Mouse (Mus musculus): Measurements from ENCODE around the gene Ankrd44.
A peak's percentile ranks its signal among the peaks of the same experiment; 100 is the strongest.

Gene Ankrd44

DNA sequence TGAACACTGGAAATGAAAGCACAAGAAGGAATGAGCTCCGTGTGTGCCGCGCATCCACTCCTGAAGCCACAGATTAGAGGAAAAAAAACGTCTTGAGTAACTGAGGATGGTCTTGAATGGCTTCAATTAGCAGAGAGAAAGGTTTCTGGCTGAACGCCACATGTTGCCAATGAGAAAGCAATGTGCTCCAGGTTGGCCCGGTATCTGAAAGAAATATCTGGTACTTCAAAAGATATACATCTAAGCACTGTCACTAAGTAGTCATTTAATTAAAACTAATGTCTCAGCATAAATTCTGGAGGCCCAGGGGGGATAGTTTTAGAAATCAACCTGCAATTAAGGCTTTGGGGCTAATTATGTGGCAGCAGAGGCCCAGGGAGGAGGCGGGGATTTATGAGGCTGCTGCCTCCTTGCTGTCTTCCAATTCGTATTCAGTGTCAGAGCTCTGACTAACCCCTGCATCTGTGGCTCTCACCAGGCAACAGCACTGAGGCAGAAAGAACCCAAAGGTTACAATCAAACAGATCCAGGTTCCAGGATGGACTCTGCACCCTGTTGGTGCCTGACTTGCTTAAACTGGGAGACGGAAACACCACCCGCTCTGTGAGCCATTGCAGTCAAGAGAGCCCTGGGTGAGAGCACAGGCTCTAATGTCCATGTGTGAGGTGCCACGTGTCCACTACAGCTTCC, 72.7 kb downstream of the Ankrd44 start:
- DNase-seq (ENCODE audit: low read depth in 2 of 2, low spot score in 2 of 2) = no peak

DNA sequence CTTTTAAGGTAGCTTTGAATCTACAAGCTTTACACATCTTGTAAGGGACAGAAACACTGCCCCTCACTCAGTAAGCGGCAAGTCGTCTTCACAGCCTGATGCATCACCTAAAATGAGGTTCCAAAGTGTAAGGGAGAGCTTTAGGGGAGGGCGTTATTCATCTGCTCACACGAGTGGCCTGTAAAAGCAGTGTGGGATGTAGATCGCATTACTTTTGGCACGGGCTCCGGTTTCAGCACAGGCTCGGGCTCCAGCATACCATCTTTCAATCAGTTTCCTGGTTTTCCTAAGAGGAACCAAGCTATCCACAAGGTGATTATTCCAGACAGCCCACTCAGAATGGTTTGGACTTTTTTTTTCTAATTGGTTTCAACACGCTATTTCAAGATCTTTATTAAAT, 74.6 kb downstream of the Ankrd44 start:
- DNase-seq (ENCODE audit: low read depth in 2 of 2, low spot score in 2 of 2) = no peak

DNA sequence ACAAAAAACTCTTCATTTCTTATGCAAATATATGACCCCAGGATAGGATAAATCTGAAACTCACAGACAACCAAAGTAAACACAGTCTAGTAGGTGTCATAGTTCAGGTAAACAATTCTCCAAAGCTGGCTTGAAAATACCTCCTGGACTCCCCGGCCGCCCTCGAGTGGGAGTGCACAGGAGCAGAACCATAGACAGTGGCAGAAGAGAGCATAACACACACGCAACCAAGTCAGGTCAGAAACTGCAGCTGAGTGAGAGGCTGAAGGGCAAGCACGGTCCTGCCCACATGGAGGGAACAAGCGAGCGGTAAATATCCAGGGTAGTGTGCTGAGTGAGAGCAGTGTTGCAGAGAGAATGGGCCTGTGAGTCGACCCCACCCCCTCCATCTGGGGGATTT, 76.1 kb downstream of the Ankrd44 start:
- no peak for DNase-seq (ENCODE audit: low read depth in 2 of 2, low spot score in 2 of 2)

DNA sequence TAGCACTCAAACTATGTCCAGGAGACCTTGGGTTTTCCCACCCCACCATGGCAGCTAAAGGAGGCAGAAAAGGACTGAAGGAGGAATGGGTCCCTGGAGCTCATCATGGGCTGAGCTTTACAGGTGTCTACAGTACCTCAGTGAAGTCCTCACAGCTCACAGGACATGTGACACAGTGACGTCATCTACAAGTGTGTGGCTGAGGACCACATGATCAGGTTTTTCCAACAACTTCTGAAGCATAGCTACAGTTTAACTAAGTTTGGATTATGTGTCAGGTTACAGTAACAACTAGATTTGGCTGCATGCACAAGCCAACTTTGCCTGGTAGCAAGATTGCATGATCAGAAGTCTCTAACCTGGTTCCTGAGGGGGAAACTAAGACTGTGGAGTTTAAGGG, 78.9 kb downstream of the Ankrd44 start:
- no peak for DNase-seq (ENCODE audit: low read depth in 2 of 2, low spot score in 2 of 2)

DNA sequence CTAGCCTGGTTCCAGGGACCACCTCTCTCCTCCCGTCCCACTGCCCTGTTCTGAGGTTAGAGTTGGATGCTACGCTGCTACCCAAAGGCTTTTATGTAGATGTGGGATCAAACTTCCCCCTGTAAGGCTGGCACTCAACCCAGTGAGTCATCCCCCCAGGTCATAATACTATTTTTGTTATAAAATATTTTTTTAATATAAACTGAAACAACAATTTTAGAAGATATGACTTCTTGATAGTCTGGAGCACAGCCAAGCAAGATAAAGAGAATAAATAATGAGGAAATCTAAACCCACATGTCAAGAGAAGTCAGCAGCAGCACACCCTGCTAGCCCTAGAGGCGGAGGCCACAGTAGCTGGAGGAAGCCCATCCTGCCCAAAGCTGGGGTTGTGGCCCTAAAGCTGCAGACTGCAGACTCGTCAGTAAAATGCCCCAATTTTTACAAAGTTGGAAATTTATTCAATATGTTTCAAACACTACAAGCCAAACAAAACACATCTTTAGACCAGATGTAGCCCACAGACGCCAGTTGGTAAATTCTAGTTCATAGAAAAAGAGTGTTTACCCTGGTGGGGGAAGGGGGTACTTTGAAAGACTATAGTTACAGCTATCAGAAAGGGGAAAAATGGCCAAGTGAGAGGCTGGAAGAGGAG, 79.7 kb downstream of the Ankrd44 start:
- DNase-seq (ENCODE audit: low read depth in 2 of 2, low spot score in 2 of 2) = no peak

DNA sequence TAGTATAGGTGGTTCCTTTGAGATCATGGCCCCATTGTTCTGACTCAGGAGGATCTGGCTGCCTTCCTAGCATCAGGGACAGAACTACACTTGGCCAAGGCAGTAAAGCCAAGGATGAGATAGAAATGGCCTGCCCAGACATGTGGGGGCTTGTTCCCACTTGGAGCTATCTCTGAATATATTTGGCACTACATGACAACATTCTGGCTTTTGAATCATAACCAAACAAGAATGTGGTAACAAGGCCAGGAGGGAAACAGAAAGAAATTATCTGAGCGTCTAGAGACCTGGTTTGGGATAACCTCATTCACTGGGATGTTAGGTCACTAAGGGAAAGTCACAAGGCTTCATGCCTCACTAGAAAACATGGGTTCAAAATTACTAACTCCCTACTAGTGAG, 81.8 kb downstream of the Ankrd44 start:
- no peak for DNase-seq (ENCODE audit: low read depth in 2 of 2, low spot score in 2 of 2)

DNA sequence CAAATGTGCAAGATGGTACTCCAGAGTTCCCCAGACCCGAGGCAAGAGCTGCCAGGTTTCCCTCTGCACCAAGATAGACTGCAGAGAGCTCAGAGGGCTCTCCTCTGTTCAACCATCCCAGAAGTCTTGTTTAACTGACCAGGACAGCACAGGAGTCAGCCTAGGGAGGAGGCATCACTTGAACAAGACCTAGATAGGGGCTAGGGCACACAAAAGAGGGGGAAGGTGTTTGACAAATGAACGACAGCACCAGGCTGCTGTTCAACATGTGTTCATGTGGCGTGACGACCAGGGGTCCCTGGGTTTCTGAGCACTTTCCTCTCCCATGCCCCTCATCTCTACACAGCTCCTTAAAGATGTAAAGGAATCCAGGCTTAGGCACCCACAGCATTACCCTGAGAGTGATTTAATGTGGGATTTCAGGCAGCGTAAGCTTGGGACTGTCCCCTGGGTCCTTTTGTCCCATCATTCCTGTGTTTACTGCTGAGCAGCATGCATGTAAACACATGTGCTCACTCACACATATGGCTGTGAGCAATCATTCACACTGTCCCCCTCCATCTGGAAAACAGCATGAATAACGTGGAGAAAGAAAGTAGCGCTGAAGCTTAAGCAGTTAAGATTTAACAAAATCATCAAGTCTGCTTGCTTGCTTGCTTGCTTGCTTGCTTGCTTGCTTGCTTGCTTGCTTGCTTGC, 83.3 kb downstream of the Ankrd44 start:
- DNase-seq (ENCODE audit: low read depth in 2 of 2, low spot score in 2 of 2) = no peak

DNA sequence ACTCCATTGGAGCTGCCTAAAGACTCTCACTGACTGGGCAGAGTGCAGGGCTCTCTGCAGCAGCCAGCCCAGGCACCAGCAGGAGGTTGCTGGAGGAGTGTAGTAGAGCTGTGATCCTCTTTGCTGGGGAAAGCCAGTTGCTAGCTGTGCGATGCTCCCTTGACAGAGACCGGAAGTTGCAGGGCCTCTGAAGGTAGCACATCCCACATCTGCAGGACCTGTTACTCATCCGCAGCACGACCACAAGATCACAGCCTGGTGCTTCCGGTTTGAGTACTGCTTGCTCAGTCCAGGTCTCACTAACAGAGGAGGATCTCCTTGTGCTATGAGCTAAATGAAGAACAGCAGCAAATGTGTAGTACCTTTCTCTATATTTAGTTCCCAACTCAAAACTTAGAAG, 84.4 kb downstream of the Ankrd44 start:
- DNase-seq (ENCODE audit: low read depth in 2 of 2, low spot score in 2 of 2) = peak; percentile 61 to 69

DNA sequence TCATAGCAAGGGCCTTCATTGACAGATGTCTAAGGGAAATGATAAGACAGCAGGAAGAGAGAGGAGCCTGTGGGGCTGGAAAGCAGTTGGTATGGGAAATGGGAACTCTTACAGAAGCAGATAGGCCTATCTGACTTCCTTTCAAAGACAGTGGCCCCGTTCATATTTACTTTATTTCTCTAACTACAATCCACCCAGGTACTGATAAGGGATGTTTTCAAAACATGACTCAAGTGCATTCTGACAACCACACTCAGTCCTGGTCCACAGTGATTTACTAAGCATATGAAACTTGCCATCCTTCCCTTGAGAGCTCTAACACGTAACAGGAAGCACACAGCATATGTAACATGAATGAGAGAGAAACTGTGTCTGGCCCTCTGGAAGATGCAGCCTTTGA, 86.1 kb downstream of the Ankrd44 start:
- DNase-seq (ENCODE audit: low read depth in 2 of 2, low spot score in 2 of 2) = no peak

DNA sequence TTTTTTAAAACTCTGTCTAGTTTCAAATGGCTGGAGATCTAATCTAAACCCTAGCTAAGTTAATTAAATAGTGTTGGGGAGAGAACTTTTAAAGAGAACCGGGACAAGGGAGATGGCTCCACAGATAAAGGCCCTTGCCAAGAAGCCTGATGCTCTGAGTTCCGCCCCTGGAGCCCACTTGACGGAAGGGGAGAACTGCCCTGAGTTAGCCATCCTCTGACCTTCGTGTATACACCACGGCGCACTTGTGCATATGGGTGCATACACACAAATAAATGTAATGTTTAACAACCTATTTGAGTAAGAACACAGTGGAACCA, 87.7 kb downstream of the Ankrd44 start:
- DNase-seq (ENCODE audit: low read depth in 2 of 2, low spot score in 2 of 2) = no peak

DNA sequence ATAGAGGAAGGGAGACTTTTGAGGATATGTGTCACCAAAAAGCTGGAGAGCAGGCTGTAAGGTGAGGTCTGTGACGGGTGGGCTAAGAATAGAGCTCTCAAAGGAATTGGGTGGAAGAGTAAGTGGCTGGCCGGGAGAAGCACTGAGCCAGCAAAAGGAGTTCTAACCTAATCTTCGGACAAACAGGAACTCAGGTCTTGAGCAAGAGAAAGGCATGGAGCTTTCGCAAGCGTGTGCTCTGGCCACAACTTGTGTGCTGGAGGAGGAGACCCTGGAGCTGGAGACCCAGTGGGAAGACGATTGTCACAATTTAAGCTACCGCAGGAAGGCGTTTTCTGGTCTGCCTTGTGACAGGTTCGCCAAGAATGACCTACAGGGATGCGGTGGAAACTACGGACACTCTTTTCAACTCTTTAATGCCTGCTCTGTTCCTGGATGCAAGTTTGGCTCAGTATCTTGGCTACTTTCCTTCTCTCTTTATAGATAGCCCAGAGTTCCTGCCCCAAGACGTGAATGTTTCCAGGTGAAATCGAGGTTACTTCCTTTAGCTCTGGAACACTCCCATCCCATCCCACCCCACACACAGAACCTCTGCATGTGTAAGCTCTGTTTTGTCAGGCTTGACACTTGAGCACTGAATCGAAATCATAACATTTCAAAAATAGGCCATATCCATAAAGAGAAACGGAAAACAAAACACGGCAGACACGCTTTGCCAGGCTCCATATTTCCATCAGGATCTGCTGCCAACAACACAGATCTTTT, 88.3 kb downstream of the Ankrd44 start:
- no peak for DNase-seq (ENCODE audit: low read depth in 2 of 2, low spot score in 2 of 2)

DNA sequence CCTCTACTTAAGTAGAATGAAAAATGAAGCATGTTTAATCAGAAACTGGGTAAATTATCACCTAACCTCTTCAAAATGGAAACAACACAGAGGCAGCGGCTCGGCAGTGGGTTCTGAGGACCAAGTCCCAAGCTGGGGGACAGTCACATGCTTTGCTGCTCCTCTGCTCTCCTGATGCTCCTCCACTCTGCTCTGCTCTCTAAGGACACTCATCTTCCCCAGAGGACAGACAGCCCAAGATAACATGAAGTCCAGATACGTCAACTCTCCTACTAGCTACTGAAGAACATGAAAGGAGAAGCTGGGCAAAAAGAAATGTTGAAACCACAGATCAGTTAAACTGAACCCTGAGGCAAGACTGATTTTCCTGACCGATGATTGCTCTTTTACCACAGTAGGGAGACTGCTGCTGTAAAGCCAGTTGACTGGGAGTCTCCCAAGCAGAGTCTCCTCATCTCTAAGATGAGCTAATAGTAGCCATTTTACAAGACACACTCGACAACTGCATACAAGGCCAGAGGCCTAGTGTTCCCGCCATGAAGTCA, 90.5 kb downstream of the Ankrd44 start:
- no peak for DNase-seq (ENCODE audit: low read depth in 2 of 2, low spot score in 2 of 2)

DNA sequence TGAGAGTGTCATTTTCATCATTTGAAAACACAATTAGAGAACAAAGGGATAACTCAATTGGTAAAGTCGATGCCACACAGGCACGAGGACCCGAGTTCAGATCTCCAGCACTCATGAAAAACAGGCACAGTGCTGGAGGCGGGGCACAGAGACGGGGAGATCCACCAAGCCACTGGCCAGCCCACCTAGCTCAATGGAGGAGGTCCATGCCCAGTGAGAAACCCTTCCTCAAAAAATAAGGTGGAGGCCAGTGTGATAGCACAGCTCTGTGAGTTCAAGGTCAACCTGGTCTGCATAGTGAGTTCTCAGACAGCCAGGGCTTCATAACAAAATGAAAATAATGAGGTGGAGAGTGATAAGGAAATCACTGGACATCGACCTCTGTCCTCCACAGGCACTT, 93.0 kb downstream of the Ankrd44 start:
- no peak for DNase-seq (ENCODE audit: low read depth in 2 of 2, low spot score in 2 of 2)

DNA sequence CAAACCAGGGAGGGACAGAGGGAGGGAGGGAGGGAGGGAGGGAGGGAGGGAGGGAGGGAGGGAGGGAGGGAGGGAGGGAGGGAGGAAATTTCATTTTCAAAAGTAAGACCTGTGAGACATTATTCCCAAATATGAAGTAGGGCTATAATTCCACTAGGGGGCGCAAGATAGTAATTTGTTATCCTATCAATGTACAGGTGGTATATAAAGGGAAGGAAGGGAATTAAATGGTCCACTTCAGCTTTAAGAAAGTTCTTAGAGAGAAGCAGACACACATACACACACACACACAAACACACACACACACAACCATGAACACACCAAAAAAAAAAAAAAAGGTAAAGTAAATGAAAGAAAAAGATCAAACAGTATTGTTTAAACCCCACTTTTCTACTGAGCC, 93.4 kb downstream of the Ankrd44 start:
- peak; percentile 44 to 71 for DNase-seq (ENCODE audit: low read depth in 2 of 2, low spot score in 2 of 2)

DNA sequence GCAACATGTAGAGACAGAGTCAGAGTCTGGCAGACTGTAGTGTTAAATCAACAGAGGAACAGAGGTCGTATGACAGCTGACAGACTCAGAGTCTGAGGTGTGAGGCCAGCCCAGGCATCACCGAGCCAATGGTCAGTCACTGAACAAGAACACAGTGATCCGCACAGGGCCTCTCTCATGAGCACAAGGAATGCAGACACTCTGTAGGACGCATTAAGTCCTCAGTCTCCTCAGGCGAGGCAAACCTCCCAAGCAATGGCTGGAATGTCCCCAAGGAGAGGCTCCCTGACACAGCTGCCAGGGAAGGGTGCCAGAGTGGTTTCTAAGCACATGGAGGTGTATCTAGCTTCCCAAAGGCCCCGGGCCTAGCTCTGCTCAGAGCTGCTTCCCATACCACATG, 96.0 kb downstream of the Ankrd44 start:
- no peak for DNase-seq (ENCODE audit: low read depth in 2 of 2, low spot score in 2 of 2)

DNA sequence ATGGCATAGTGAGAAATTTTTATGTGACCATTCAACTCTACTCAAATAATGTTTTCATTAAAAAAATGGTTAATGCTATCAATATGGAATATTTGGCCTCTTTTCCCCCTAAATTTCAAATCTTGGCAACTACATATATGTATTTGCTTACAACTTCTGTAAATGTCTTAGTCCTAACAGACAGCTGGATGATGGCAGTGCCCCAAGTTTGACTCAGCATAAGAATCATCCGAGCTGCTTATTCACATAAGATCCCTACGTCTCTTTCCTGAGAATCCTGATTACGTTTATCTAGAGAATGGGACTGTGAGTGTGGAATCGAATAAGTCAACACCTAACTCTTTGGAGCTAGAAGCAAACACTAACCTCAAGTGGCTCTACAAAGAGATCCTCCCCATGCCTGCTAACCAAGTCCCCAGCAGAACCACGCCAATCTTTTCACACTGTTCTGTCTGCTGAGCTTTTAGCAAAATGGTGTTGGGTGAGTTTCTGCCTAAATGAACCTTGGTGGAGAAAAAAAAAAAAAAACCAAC, 96.4 kb downstream of the Ankrd44 start:
- DNase-seq (ENCODE audit: low read depth in 2 of 2, low spot score in 2 of 2) = no peak

DNA sequence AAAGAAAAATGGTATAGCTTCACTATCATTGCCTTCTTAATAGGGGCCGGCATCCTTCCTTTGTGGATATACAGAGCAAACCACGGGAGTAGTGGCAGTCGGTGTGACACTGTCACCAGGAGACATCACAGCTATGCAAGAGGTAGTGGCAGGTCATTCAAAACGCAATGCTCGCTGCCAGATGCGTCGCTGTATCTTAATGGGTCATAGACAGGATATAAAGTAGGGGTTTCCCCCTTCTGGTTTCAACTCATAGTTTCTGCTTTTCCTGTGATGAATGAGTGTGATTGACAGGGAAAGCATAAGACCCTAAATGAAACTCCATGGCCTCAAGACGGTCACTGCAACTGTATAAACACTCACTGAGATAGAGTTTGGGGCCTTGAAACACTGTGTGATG, 98.4 kb downstream of the Ankrd44 start:
- DNase-seq (ENCODE audit: low read depth in 2 of 2, low spot score in 2 of 2) = peak; percentile 40 to 46

DNA sequence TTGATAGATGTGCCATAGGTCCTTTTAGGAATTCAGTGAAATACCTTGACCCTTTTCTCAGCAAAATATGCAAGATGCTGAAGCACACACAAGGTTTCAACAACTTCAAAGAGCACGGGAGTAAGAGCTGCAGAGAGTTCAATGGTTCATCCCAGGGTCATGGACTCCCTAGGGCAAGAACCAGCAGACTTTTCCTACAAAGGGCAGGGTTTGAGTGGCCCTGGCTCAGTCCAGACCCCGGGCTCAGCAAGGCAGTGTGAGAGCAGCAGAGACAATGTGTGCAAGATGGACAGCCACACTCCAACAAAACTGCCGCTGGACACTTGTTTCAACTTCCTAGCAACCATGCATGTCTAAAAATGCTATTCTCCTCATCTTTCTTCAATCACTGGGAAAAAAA, 98.8 kb downstream of the Ankrd44 start:
- no peak for DNase-seq (ENCODE audit: low read depth in 2 of 2, low spot score in 2 of 2)

DNA sequence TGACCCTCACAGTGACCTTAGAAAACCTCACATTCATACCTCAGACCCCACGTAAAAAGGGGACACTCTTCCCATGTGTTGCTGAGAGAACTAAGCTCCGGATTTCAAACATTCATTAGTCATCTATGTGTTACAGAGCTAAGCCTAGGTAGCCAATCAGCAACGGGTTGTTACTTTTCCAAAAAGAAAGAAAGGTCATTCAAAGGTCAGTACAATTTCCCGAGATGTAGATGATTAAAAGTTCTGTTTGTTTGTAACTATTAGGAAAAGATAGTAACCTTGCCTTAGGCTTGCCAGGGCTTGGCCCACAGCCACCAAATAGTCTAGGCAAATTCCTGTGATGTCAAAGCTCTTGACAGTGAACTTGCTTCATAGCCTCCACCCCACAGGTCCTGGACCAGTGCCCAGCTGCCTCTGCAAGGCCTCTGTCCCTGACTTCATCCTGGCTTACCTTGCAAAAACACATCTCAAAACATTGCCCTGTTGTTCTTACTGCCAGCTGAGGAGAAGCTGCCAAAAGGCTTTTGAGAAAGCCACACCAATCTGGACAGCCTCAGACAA, 99.7 kb downstream of the Ankrd44 start:
- DNase-seq (ENCODE audit: low read depth in 2 of 2, low spot score in 2 of 2) = no peak

DNA sequence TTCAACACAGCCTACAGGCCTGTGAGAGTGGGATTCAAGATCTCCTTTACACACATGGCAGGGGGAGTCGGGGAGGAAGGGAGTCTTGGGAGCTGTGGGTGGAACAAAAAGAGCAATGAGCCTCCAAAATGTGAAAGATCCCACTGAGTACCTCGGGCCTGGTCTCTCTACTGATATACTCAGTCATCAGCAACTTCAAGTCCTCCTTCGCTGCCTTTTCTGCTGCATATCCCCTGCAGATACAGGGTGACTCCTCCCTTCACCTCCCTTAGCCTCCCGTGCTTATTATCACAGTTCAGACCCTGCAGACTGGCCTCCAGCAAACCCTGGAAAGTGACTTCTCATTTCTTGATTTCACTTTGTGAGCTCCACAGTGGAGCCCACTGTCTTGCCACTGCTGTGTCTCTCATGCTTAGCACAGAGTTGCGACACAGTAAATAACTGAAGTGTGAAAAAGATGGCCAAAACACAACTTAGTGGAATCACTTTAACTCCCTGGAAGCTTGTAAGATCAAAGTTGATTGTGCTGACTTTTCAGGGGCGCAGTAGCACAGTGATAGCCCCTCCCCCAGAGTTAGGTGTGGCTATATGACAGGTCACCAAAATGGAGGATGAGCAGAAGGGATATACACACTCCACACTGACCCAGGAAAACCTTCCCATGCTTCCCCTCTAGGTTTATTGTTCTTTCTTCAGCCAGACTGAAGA, 100.3 kb downstream of the Ankrd44 start:
- DNase-seq (ENCODE audit: low read depth in 2 of 2, low spot score in 2 of 2) = no peak
